Mouse (Mus musculus): ENCODE data around the gene Olfr1202. TPM values are rescaled to one million over a fixed set of nuclear protein-coding genes. Genes with fewer than 3 reads are reported as not detected.

The Olfr1202 gene
- polyA plus RNA-seq (2012; rRNA removed), result not detected in 2 replicates

DNA sequence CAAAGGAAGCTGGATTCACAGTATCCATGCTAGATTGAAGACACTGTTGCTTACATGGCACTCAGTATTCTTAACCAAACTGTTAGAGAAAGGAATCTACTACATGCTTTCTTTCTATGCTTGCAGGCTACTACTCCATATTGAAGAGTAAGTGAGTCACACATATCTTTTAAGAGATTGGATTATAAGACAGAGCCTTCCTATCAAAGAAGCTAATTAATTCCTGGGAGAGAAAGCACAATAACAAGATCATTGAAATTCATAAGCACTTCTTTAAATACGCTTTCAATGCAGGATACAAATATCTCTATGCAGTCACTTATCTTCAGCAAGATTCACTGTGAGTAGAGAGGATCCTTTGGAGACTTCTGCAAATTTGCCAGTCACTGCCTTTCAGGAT, at the start of gene Olfr1202:
Gene Olfr1202, plus strand, starts transcription at position 301 of the 400 bp plus-strand sequence.
- Histone ChIP-seq H3K27ac (ENCODE audit: control insufficient read depth, insufficient read depth, low read depth, low read length) (no peak within 1 kb of the TSS), H3K27me3 (ENCODE audit: control insufficient read depth, insufficient read depth, low read length) (no peaks in the 10 kb centered on the region), H3K4me3 (ENCODE audit: control insufficient read depth, low read depth, low read length) (no peak within 1 kb of the TSS), H3K4me1 (ENCODE audit: control insufficient read depth, insufficient read depth, low read length) (no peaks in the 10 kb centered on the region), H3K36me3 (ENCODE audit: control insufficient read depth, insufficient read depth, low read length) (no peaks in the 10 kb centered on the region)
- no peak for TF ChIP-seq CTCF (IDR thresholded peaks at IDR 0.05; ENCODE audit: control insufficient read depth, insufficient read depth, insufficient replicate concordance, low read depth, low read length)
- no peak for TF ChIP-seq POLR2A (IDR thresholded peaks at IDR 0.05; ENCODE audit: control insufficient read depth, low read depth, low read length)

DNA sequence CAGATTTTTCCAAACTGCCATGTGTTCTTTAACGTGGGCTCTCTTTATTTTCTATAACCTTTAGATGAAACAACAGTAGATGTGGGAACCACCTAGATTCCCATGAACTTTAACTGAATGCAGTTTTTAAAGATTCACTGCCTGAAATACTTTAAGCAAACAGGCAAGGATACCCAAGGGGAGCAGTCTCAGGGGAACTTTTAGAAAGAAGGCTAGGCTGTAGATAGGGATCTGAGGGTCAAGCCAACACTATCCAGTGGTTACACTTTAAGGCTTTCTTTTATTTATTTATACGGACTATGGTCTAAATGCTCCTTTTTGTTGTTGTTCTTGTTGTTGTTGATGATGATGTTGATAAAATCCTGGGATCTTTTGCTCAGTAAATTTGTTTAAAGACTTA, 43.9 kb upstream of the Olfr1202 start, which contains the start of gene Olfr1200:
Gene Olfr1200, minus strand, starts transcription at position 101 of the 400 bp plus-strand sequence.
- H3K27ac ChIP-seq (ENCODE audit: control insufficient read depth, insufficient read depth, low read depth, low read length), result no peak within 1 kb of the TSS
- no peaks in the 10 kb centered on the region for H3K4me1 ChIP-seq (ENCODE audit: control insufficient read depth, insufficient read depth, low read length)
- TF ChIP-seq CTCF (IDR thresholded peaks at IDR 0.05; ENCODE audit: control insufficient read depth, insufficient read depth, insufficient replicate concordance, low read depth, low read length) (no peak), POLR2A (IDR thresholded peaks at IDR 0.05; ENCODE audit: control insufficient read depth, low read depth, low read length) (no peak)
- H3K27me3 ChIP-seq (ENCODE audit: control insufficient read depth, insufficient read depth, low read length), result no peaks in the 10 kb centered on the region
- no peaks in the 10 kb centered on the region for H3K36me3 ChIP-seq (ENCODE audit: control insufficient read depth, insufficient read depth, low read length)
- no peak within 1 kb of the TSS for H3K4me3 ChIP-seq (ENCODE audit: control insufficient read depth, low read depth, low read length)

DNA sequence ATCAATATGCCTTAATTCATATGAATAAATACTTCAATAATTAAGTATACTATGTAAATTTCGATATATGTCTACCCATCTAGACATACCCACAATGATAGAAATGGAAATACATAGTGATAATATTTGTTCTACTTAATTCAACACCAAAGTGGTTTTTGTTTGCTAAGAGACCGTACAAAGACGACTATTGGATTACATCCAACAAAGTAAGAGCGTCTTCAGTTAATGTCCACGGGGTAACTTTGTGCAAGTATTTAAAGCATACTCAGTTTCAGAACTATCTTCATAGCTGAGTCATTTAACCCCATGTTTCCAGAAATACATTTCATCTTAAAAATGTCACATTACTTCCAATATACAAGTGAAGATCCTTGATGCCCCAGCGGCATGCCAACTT, 21.6 kb upstream of the Olfr1202 start, which contains the start of gene Olfr1201:
Gene Olfr1201, plus strand, starts transcription at position 301 of the 400 bp plus-strand sequence.
- Histone ChIP-seq H3K27me3 (ENCODE audit: control insufficient read depth, insufficient read depth, low read length) (no peaks in the 10 kb centered on the region), H3K4me1 (ENCODE audit: control insufficient read depth, insufficient read depth, low read length) (no peaks in the 10 kb centered on the region)

DNA sequence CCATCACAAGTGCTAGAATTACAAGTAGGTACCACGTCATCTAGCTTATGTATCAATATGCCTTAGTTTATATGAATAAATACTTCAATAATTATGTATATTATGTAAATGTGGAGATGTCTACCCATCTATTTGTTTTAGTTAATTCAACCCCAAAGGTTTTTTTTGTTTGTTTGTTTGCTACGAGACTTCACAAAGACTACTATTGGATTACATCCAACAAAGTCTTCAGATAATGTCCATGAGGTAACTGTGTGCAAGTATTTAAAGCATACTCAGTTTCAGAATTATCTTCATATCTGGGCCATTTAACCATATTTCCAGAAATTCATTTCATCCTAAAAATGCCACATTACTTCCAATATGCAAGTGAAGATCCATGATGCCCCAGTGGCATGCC, 15.1 kb downstream of the Olfr1202 start, which contains the start of gene Olfr1205:
Gene Olfr1205, plus strand, starts transcription at position 301 of the 400 bp plus-strand sequence.
- Histone ChIP-seq H3K36me3 (ENCODE audit: control insufficient read depth, insufficient read depth, low read length) (no peaks in the 10 kb centered on the region), H3K27me3 (ENCODE audit: control insufficient read depth, insufficient read depth, low read length) (no peaks in the 10 kb centered on the region), H3K4me3 (ENCODE audit: control insufficient read depth, low read depth, low read length) (no peak within 1 kb of the TSS), H3K27ac (ENCODE audit: control insufficient read depth, insufficient read depth, low read depth, low read length) (no peak within 1 kb of the TSS), H3K4me1 (ENCODE audit: control insufficient read depth, insufficient read depth, low read length) (no peaks in the 10 kb centered on the region)
- no peak for TF ChIP-seq CTCF (IDR thresholded peaks at IDR 0.05; ENCODE audit: control insufficient read depth, insufficient read depth, insufficient replicate concordance, low read depth, low read length)
- TF ChIP-seq POLR2A (IDR thresholded peaks at IDR 0.05; ENCODE audit: control insufficient read depth, low read depth, low read length), result no peak

More for the DNA sequence above, 21.6 kb upstream of the Olfr1202 start, which contains the start of gene Olfr1201:
- H3K27ac ChIP-seq (ENCODE audit: control insufficient read depth, insufficient read depth, low read depth, low read length), result no peak within 1 kb of the TSS
- H3K4me3 ChIP-seq (ENCODE audit: control insufficient read depth, low read depth, low read length), result no peak within 1 kb of the TSS
- H3K36me3 ChIP-seq (ENCODE audit: control insufficient read depth, insufficient read depth, low read length), result no peaks in the 10 kb centered on the region
- TF ChIP-seq POLR2A (IDR thresholded peaks at IDR 0.05; ENCODE audit: control insufficient read depth, low read depth, low read length) (no peak), CTCF (IDR thresholded peaks at IDR 0.05; ENCODE audit: control insufficient read depth, insufficient read depth, insufficient replicate concordance, low read depth, low read length) (no peak)

DNA sequence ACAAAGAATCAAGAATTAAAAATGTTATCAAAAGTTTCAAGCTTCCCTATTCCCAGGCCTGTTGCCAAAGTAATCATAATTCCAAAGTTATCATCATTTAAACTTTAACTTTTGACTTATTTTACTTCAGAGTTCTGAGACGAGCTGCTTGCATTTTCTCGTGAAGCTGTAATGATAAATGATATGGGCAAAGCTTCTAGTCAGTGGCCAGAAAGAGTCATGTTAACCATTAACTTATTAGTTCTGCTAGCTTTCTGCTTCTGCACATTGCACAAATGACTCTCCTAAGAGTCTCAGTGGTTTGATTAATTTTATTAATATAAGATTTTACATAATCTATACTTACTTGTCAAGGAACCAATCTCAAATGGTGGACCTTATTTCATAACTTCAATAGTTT, 24.2 kb downstream of the Olfr1202 start:
- TF ChIP-seq POLR2A (IDR thresholded peaks at IDR 0.05; ENCODE audit: control insufficient read depth, low read depth, low read length) (no peak), CTCF (IDR thresholded peaks at IDR 0.05; ENCODE audit: control insufficient read depth, insufficient read depth, insufficient replicate concordance, low read depth, low read length) (no peak)
- Histone ChIP-seq H3K27me3 (ENCODE audit: control insufficient read depth, insufficient read depth, low read length) (no peaks in the 10 kb centered on the region), H3K4me1 (ENCODE audit: control insufficient read depth, insufficient read depth, low read length) (no peaks in the 10 kb centered on the region), H3K4me3 (ENCODE audit: control insufficient read depth, low read depth, low read length) (no peak overlapping the region), H3K27ac (ENCODE audit: control insufficient read depth, insufficient read depth, low read depth, low read length) (no peak overlapping the region), H3K36me3 (ENCODE audit: control insufficient read depth, insufficient read depth, low read length) (no peaks in the 10 kb centered on the region)

DNA sequence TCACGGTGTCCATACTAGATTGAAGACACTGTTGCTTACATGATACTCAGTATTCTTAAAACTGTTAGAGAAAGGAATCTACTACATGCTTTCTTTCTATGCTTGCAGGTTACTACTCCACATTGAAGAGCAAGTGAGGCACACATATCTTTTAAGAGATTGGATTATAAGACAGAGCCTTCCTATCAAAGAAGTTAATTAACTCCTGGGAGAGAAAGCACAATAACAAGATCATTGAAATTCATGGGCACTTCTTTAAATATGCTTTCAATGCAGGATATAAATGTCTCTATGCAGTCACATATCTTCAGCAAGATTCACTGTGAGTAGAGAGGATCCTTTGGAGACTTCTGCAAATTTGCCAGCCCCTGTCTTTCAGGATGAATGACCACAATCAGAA, 34.7 kb downstream of the Olfr1202 start, which contains the start of gene Olfr1204:
Gene Olfr1204, plus strand, starts transcription at position 301 of the 400 bp plus-strand sequence.
- Histone ChIP-seq H3K4me1 (ENCODE audit: control insufficient read depth, insufficient read depth, low read length) (no peaks in the 10 kb centered on the region), H3K4me3 (ENCODE audit: control insufficient read depth, low read depth, low read length) (no peak within 1 kb of the TSS), H3K27me3 (ENCODE audit: control insufficient read depth, insufficient read depth, low read length) (no peaks in the 10 kb centered on the region), H3K36me3 (ENCODE audit: control insufficient read depth, insufficient read depth, low read length) (no peaks in the 10 kb centered on the region), H3K27ac (ENCODE audit: control insufficient read depth, insufficient read depth, low read depth, low read length) (no peak within 1 kb of the TSS)
- TF ChIP-seq POLR2A (IDR thresholded peaks at IDR 0.05; ENCODE audit: control insufficient read depth, low read depth, low read length) (no peak), CTCF (IDR thresholded peaks at IDR 0.05; ENCODE audit: control insufficient read depth, insufficient read depth, insufficient replicate concordance, low read depth, low read length) (no peak)

DNA sequence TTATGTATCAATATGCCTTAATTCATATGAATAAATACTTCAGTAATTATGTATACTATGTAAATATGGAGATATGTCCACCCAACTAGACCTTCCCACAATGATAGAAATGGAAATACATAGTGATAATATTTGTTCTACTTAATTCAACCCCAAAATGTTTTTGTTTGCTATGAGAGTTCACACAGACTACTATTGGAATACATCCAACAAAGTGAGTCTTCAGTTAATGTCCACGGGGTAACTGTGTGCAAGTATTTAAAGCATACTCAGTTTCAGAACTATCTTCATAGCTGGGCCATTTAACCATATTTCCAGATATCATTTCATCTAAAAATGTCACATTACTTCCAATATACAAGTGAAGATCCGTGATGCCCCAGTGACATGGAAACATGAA, 48.6 kb downstream of the Olfr1202 start, which contains the start of gene Olfr1206:
Gene Olfr1206, plus strand, starts transcription at position 301 of the 400 bp plus-strand sequence.
- Histone ChIP-seq H3K4me3 (ENCODE audit: control insufficient read depth, low read depth, low read length) (no peak within 1 kb of the TSS), H3K27ac (ENCODE audit: control insufficient read depth, insufficient read depth, low read depth, low read length) (no peak within 1 kb of the TSS), H3K4me1 (ENCODE audit: control insufficient read depth, insufficient read depth, low read length) (no peaks in the 10 kb centered on the region), H3K27me3 (ENCODE audit: control insufficient read depth, insufficient read depth, low read length) (no peaks in the 10 kb centered on the region), H3K36me3 (ENCODE audit: control insufficient read depth, insufficient read depth, low read length) (no peaks in the 10 kb centered on the region)
- no peak for TF ChIP-seq CTCF (IDR thresholded peaks at IDR 0.05; ENCODE audit: control insufficient read depth, insufficient read depth, insufficient replicate concordance, low read depth, low read length)
- no peak for TF ChIP-seq POLR2A (IDR thresholded peaks at IDR 0.05; ENCODE audit: control insufficient read depth, low read depth, low read length)

Other genes starting within 250 kb of the Olfr1202 start
- not detected in 2 replicates for gene Olfr1189, start 228.0 kb upstream of the Olfr1202 start, polyA plus RNA-seq (2012; rRNA removed)
- gene Olfr1191-ps1, start 174.0 kb upstream of the Olfr1202 start, polyA plus RNA-seq (2012; rRNA removed), result not detected in 2 replicates
- 0.06 TPM in 1 of 2 replicates, not detected in the other for gene Olfr1192-ps1, start 166.0 kb upstream of the Olfr1202 start, polyA plus RNA-seq (2012; rRNA removed)
- gene Olfr1193, start 138.9 kb upstream of the Olfr1202 start, polyA plus RNA-seq (2012; rRNA removed), result not detected in 2 replicates
- not detected in 2 replicates for gene Olfr1195, start 125.3 kb upstream of the Olfr1202 start, polyA plus RNA-seq (2012; rRNA removed)
- gene Olfr1196, start 109.9 kb upstream of the Olfr1202 start, polyA plus RNA-seq (2012; rRNA removed), result not detected in 2 replicates
- not detected in 2 replicates for gene Olfr1197, start 82.1 kb upstream of the Olfr1202 start, polyA plus RNA-seq (2012; rRNA removed)
- gene Olfr1198, start 63.1 kb upstream of the Olfr1202 start, polyA plus RNA-seq (2012; rRNA removed), result not detected in 2 replicates
- not detected in 2 replicates for gene Olfr1199, start 54.0 kb upstream of the Olfr1202 start, polyA plus RNA-seq (2012; rRNA removed)
- gene Olfr1200, start 44.0 kb upstream of the Olfr1202 start, polyA plus RNA-seq (2012; rRNA removed), result not detected in 2 replicates
- not detected in 2 replicates for gene Olfr1201, start 21.5 kb upstream of the Olfr1202 start, polyA plus RNA-seq (2012; rRNA removed)
- gene Olfr1205, start 15.2 kb downstream of the Olfr1202 start, polyA plus RNA-seq (2012; rRNA removed), result not detected in 2 replicates
- not detected in 2 replicates for gene Olfr1204, start 34.8 kb downstream of the Olfr1202 start, polyA plus RNA-seq (2012; rRNA removed)
- gene Olfr1206, start 48.7 kb downstream of the Olfr1202 start, polyA plus RNA-seq (2012; rRNA removed), result not detected in 2 replicates
- not detected in 2 replicates for gene Olfr1208, start 87.8 kb downstream of the Olfr1202 start, polyA plus RNA-seq (2012; rRNA removed)
- gene Olfr1209, start 100.7 kb downstream of the Olfr1202 start, polyA plus RNA-seq (2012; rRNA removed), result not detected in 2 replicates
- not detected in 2 replicates for gene Olfr1211, start 123.6 kb downstream of the Olfr1202 start, polyA plus RNA-seq (2012; rRNA removed)
- gene Olfr1212, start 139.5 kb downstream of the Olfr1202 start, polyA plus RNA-seq (2012; rRNA removed), result not detected in 2 replicates
- gene Gm13762, start 165.8 kb downstream of the Olfr1202 start, polyA plus RNA-seq (2012; rRNA removed), result not detected in 2 replicates
- gene Olfr1214, start 178.2 kb downstream of the Olfr1202 start, polyA plus RNA-seq (2012; rRNA removed), result not detected in 2 replicates
- not detected in 2 replicates for gene Olfr1215, start 192.5 kb downstream of the Olfr1202 start, polyA plus RNA-seq (2012; rRNA removed)
- not detected in 2 replicates for gene Olfr1216, start 203.8 kb downstream of the Olfr1202 start, polyA plus RNA-seq (2012; rRNA removed)
- not detected in 2 replicates for gene Olfr1217, start 217.6 kb downstream of the Olfr1202 start, polyA plus RNA-seq (2012; rRNA removed)
- not detected in 2 replicates for gene Olfr1218, start 246.7 kb downstream of the Olfr1202 start, polyA plus RNA-seq (2012; rRNA removed)